Mouse (Mus musculus) midbrain, embryonic 16.5 days (tissue): ENCODE results near the gene Tmem125. TPM values are rescaled to one million over a fixed set of nuclear protein-coding genes. Genes with fewer than 3 reads are reported as not detected.

Experiments used
- ATAC-seq: fragments of 200-750 bp; cut with Nextera tagmentation; 2 replicates; pipeline ENCODE4 v1.8.0; 2017; ENCODE audit warnings: moderate TSS enrichment
- H3K27ac ChIP-seq: fragments of 300-500 bp; sonication (generic); 2 replicates; pipeline ENCODE4 v1.5.1; 2014; ENCODE audit warnings: mild to moderate bottlenecking, low read length, mixed read lengths
- H3K27me3 ChIP-seq: fragments of 300-500 bp; sonication (generic); 2 replicates; pipeline ENCODE4 v1.6.1; 2014; ENCODE audit warnings: low read depth, low read length, mixed read lengths; ENCODE audit not compliant: control insufficient read depth, insufficient read depth
- H3K36me3 ChIP-seq: fragments of 300-500 bp; sonication (generic); 2 replicates; pipeline ENCODE4 v1.6.1; 2014; ENCODE audit warnings: mild to moderate bottlenecking, low read length, moderate library complexity, mixed read lengths; ENCODE audit not compliant: control insufficient read depth, insufficient read depth
- H3K4me1 ChIP-seq: fragments of 300-500 bp; sonication (generic); 2 replicates; pipeline ENCODE4 v1.6.1; 2014; ENCODE audit warnings: mild to moderate bottlenecking, low read length, mixed read lengths; ENCODE audit not compliant: control insufficient read depth, insufficient read depth
- H3K4me2 ChIP-seq: fragments of 300-500 bp; sonication (generic); 2 replicates; pipeline ENCODE4 v1.6.1; 2014; ENCODE audit warnings: mild to moderate bottlenecking, low read length, mixed read lengths
- H3K4me3 ChIP-seq: fragments of 300-500 bp; sonication (generic); 2 replicates; pipeline ENCODE4 v1.5.1; 2014; ENCODE audit warnings: low read depth, mild to moderate bottlenecking, low read length, moderate library complexity, mixed read lengths
- H3K9ac ChIP-seq: fragments of 300-500 bp; sonication (generic); 2 replicates; pipeline ENCODE4 v1.6.1; 2014; ENCODE audit warnings: low read depth, low read length, mixed read lengths
- H3K9me3 ChIP-seq: fragments of 300-500 bp; sonication (generic); replicated peaks from 2 replicates; pipeline ENCODE4 v1.6.1; 2014; ENCODE audit warnings: mild to moderate bottlenecking, low read length, mixed read lengths; ENCODE audit not compliant: control insufficient read depth, poor library complexity, severe bottlenecking
- WGBS: fragments of 180-500 bp; shearing (Covaris S2); extraction: QIAGEN DNeasy Blood & Tissue Kit; methylation state at CpG from one replicate; pipeline ENCODE4 v1.1.7; 2014; 5-methylcytosine and 5-hydroxymethylcytosine counted together
- polyA plus RNA-seq: library from polyadenylated mRNA; unstranded; fragments of >200 nt; fragmentation: Nextera tagmentation; extraction: Ambion mirVana; gene quantifications from 2 replicates; pipeline ENCODE4 v1.2.1, GENCODE M21; 2015

Tmem125 gene
- polyA plus RNA-seq: not detected in 2 replicates

DNA sequence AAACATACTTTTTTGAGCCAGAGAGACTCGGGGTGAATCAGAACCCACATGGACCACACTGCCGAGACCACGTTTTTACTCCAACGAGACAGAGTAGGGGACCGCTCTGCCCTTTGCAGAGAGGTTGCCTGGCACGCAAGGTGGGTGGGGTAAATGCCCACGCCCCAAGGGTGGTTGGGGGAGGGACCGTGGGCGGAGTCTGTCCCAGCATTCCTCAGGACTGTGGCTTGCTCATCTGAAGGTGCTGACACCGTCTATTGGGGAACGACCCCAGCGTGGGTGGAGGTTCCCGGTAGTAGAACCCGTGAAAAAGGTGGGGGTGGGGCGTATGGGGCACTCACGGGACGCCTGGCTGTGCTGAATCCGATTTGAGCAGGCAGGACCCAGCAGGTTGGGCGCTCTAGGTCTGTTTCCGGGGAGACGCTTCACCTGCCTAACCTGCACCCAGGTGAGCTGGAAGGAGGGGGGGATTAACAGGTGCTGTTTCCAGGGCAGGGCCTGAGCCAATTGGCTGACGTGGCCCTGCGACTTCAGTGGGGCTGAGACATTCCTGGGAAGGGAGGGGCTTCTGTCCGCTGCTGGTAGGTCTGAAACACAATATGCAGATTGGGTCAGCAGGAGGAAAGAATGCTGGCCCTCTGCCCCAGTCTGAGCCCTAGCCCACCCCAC, at the start of gene Tmem125:
TSS of gene Tmem125 (minus strand) at position 453 of the 669 bp plus-strand sequence.
- peak within 1 kb of the TSS; percentile 25 for H3K4me3 ChIP-seq
- H3K4me1 ChIP-seq: no peaks in the 10 kb centered on the region; the same call in 1 of the 2 replicates
- ATAC-seq: peak; percentile 60; the same call in 1 of the 2 replicates
- peak within 1 kb of the TSS; percentile 51 for H3K4me2 ChIP-seq
- no peak within 1 kb of the TSS for H3K27ac ChIP-seq
- H3K9ac ChIP-seq: peak within 1 kb of the TSS; percentile 4; the same call in 1 of the 2 replicates
- 2% methylated on average over 24 of the region's 24 CpGs for WGBS
- no peaks in the 10 kb centered on the region for H3K36me3 ChIP-seq
- H3K9me3 ChIP-seq: no peaks in the 10 kb centered on the region
- peaks cover 12% of the 10 kb centered on the region; the same call in 1 of the 2 replicates for H3K27me3 ChIP-seq

DNA sequence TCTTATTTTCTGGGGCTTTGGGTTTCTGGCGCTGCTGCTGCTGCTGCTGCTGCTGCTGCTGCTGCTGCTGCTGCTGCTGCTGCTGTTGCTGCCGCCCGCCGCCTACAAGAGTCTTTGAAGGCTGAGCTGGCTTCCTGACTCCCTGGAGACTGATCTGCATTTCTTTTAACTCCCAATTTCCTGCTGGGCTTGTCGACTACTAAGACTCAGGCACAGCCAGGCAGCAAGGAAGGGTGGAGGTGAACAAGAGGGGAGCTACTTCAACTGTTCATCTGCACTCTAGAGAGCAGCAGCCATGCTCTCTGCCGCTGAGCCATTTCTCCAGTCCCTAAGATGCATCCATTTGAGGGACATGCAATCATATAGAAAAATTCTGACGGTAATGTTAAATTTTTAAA, 45.9 kb upstream of the Tmem125 start:
- H3K27ac ChIP-seq: peak overlapping the region; percentile 64
- H3K9ac ChIP-seq: peak overlapping the region; percentile 4; the same call in 1 of the 2 replicates
- 4% methylated on average over 7 of the region's 7 CpGs for WGBS

DNA sequence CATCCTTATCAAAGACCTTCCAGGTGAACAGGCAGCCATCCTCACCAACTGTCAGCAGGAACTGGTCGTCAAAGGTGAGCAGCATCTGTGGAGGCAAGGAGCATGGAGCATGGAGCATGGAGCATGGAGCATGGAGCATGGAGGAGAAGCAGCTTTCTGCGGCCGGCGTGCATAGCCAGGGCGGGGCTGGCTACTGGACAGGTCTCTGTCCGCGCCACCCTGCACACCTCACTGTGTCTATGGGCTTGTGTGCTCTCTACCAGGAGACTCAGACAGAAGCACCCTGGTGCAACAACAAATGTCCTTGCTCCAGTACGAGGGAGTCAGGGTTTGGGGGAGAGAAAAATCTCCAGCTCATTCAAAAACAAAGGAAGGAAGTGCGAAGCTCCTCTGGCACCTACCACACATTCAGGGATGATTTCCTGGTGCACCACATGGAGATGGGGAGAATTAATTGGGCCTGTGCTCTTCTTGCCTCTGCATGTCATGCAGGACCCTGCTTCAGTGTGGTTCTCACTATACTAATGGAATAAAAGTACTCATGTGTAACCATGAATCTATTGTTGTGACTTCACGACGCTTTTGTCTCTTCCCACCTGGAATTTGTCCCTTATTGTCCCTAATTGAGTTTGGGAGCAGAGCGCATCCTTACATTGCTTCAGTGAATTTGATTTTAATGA, 45.3 kb upstream of the Tmem125 start:
- 56% methylated on average over 12 of the region's 12 CpGs for WGBS
- H3K4me1 ChIP-seq: peaks cover 7% of the 10 kb centered on the region
- H3K27ac ChIP-seq: peak overlapping the region; percentile 64
- ATAC-seq: peak; percentile 62
- peak overlapping the region; percentile 23; the same call in 1 of the 2 replicates for H3K4me2 ChIP-seq
- H3K27me3 ChIP-seq: no peaks in the 10 kb centered on the region
- no peaks in the 10 kb centered on the region for H3K36me3 ChIP-seq
- H3K9ac ChIP-seq: peak overlapping the region; percentile 4; the same call in 1 of the 2 replicates
- no peaks in the 10 kb centered on the region for H3K9me3 ChIP-seq
- H3K4me3 ChIP-seq: no peak overlapping the region

More for the DNA sequence above, 45.9 kb upstream of the Tmem125 start:
- Histone ChIP-seq H3K4me1 (peaks cover 7% of the 10 kb centered on the region), H3K36me3 (no peaks in the 10 kb centered on the region), H3K27me3 (no peaks in the 10 kb centered on the region), H3K9me3 (no peaks in the 10 kb centered on the region), H3K4me2 (peak overlapping the region; percentile 23; the same call in 1 of the 2 replicates), H3K4me3 (no peak overlapping the region)
- ATAC-seq: peak; percentile 68

DNA sequence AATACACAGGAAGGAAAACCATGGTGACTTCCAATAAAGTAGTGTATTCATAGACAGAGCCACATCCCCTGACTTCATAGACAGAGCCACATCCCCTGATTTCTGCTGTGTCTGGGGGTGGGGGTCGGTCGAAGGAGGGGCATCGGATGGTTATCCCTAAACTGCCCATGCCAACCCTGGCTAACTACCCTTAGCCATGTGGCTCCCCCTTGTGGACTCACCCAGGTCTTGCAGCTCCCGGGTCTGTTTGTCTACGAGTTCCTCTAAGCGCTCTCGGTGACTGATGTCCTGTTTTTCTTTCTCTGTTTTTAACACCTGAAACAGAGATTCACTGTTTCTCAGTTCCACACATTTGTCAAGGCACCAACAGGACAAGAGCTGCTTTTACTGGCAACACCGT, 38.8 kb upstream of the Tmem125 start:
- no peaks in the 10 kb centered on the region for H3K9me3 ChIP-seq
- no peaks in the 10 kb centered on the region for H3K27me3 ChIP-seq
- no peak overlapping the region for H3K4me3 ChIP-seq
- H3K4me2 ChIP-seq: no peak overlapping the region
- no peaks in the 10 kb centered on the region for H3K36me3 ChIP-seq
- no peak overlapping the region for H3K9ac ChIP-seq
- ATAC-seq: no peak
- 94% methylated on average over 8 of the region's 8 CpGs for WGBS
- H3K4me1 ChIP-seq: no peaks in the 10 kb centered on the region; the same call in 1 of the 2 replicates
- H3K27ac ChIP-seq: no peak overlapping the region

DNA sequence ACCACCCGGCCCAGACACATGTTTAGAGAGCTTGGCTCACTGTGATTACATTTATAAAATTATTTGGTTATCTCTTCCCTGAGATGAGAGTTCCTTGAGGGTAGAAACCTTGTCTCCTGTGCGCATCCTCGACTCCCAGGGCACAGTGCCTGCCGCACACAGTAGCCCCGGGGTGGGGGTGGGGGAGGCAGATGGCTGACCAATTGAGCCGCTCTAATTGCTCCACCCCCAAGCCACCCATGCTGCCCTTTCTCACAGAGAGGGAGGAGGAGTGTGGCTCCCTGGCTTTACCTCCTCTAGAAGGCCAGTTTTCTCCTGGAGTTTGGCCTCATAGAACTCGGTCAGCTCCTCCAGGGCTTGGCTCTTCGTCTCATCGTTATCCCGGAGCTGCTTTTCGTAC, 37.7 kb upstream of the Tmem125 start:
- H3K4me2 ChIP-seq: no peak overlapping the region
- no peaks in the 10 kb centered on the region for H3K36me3 ChIP-seq
- H3K27ac ChIP-seq: no peak overlapping the region
- no peaks in the 10 kb centered on the region for H3K9me3 ChIP-seq
- no peaks in the 10 kb centered on the region for H3K27me3 ChIP-seq
- no peak overlapping the region for H3K9ac ChIP-seq
- no peak for ATAC-seq
- H3K4me1 ChIP-seq: no peaks in the 10 kb centered on the region
- 31% methylated on average over 11 of the region's 11 CpGs for WGBS
- H3K4me3 ChIP-seq: no peak overlapping the region

DNA sequence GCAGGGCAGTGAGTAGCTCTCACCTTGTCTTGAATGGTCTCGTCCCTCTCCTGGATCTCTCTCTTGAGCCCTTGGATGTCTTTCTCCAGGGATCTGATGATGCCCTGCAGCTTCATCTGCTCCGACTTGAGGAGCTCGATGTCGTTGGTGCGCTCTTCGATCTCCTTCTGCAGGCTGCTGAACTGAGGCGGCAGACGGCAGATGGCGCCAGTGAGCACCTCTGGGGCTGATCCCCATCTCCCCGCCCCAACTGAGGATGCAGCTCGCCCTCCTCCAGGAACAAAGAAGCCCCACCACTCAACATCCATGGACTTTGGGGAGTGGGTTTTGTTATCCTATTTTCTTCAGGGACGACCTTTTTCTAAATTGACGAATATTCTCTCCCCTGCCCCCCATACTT, 35.5 kb upstream of the Tmem125 start:
- H3K4me1 ChIP-seq: no peaks in the 10 kb centered on the region
- no peaks in the 10 kb centered on the region for H3K9me3 ChIP-seq
- H3K36me3 ChIP-seq: no peaks in the 10 kb centered on the region
- H3K4me3 ChIP-seq: no peak overlapping the region
- no peak for ATAC-seq
- no peaks in the 10 kb centered on the region for H3K27me3 ChIP-seq
- H3K27ac ChIP-seq: no peak overlapping the region
- 49% methylated on average over 13 of the region's 13 CpGs for WGBS
- no peak overlapping the region for H3K9ac ChIP-seq
- H3K4me2 ChIP-seq: no peak overlapping the region

DNA sequence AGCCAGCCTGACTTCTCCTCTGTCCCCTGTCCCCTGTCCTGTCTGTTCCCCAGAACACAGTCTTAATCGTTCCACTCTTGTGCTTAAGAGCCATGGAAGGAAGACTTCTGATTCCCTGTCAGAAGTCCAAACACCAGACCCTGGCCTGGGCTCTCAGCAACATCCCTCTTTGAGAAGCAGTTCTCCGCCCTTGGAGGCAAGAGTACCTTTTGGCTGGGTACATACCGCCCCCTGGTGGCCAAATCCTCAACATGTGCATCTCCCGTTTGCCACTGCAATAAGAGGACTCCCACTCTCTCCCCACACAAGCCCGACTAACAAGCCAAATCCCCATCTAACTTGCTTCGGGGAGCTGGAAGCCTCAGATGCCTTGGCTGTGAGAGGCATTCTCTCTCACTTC, 32.3 kb upstream of the Tmem125 start:
- WGBS: 7% methylated on average over 6 of the region's 6 CpGs
- no peaks in the 10 kb centered on the region for H3K36me3 ChIP-seq
- H3K4me2 ChIP-seq: no peak overlapping the region
- ATAC-seq: peak; percentile 71
- H3K9me3 ChIP-seq: no peaks in the 10 kb centered on the region
- no peaks in the 10 kb centered on the region for H3K4me1 ChIP-seq
- H3K4me3 ChIP-seq: no peak overlapping the region
- no peak overlapping the region for H3K27ac ChIP-seq
- H3K9ac ChIP-seq: no peak overlapping the region
- no peaks in the 10 kb centered on the region for H3K27me3 ChIP-seq

DNA sequence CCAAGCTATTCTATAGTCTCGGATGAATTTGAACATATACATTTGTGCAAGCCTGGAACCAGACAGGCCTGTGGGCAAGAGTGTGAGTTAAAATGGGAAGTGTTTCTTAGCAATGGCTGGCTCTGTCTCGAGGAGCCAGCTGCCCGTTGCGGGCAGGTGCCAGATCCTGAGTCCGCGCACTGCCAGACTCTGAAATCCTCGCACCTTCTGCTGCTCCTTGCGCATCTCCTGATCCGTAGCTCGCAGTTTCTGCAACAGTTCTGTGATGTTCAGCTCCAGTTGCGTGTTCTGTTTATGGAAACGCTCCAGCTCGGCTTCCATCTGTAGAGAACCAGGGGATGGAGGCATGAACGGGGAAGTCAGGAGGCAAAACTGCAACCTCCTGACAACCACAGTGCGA, 27.6 kb upstream of the Tmem125 start:
- Histone ChIP-seq H3K36me3 (no peaks in the 10 kb centered on the region), H3K27ac (no peak overlapping the region), H3K27me3 (no peaks in the 10 kb centered on the region), H3K4me3 (no peak overlapping the region), H3K9me3 (no peaks in the 10 kb centered on the region), H3K9ac (no peak overlapping the region), H3K4me2 (no peak overlapping the region), H3K4me1 (no peaks in the 10 kb centered on the region)
- ATAC-seq: no peak
- 83% methylated on average over 14 of the region's 15 CpGs for WGBS

DNA sequence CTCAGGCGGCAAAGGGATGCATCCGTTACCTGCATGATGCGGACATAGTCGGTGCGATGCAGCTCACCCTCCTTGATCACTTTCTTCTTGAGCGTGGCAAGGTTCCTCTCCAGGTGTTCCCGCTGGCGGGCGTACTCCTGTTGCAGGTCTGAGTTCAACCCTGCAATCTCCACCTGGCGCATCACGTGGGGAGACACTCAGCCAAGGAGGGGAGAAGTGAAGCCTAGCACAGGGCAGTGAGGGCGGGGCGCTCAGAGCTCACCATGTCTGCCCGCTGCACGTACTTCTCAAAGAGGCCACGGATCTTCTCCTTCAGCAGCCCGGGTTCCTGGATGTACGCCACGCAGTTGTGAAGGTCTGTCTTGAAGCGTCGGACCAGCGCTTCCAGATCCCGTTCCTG, 25.5 kb upstream of the Tmem125 start:
- Histone ChIP-seq H3K4me1 (no peaks in the 10 kb centered on the region), H3K9me3 (no peaks in the 10 kb centered on the region), H3K27ac (no peak overlapping the region), H3K36me3 (no peaks in the 10 kb centered on the region), H3K4me3 (no peak overlapping the region), H3K4me2 (no peak overlapping the region), H3K27me3 (no peaks in the 10 kb centered on the region), H3K9ac (no peak overlapping the region)
- no peak for ATAC-seq
- WGBS: 74% methylated on average over 23 of the region's 23 CpGs
